Mouse (Mus musculus): ENCODE data around the gene H2-M5.
"Not testable (repeated sequence)": the region's sequence is repeated elsewhere in the genome, so short reads cannot be mapped to it uniquely, and the experiment has no call there.

The H2-M5 gene

GRCm38 (mm10) chr17:36993770-36994325, 4.5 kb upstream of the H2-M5 start:
- DNase-seq (ENCODE audit: low spot score) = no peak

GRCm38 (mm10) chr17:36992336-36993104, 3.2 kb upstream of the H2-M5 start:
- no peak for DNase-seq (ENCODE audit: low spot score)

DNA sequence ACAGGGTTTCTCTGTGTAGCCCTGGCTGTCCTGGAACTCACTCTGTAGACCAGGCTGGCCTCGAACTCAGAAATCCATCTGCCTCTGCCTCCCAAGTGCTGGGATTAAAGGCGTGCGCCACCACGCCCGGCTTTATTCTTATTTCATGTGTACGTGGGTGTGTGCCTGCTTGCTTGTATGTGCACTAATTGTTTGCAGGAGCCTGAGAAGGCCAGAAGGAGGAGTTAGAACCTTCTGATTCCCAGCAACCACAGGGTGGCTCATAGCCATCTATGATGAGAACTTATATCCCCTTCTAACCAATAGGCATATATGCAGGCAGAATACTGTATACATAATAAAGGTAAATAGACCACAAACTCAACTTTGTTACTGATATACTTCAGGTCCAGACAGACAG, 1.3 kb upstream of the H2-M5 start:
- DNase-seq (ENCODE audit: low spot score) = not testable (repeated sequence)

GRCm38 (mm10) chr17:36988475-36988874, 862 bp downstream of the H2-M5 start:
- DNase-seq (ENCODE audit: low spot score) = no peak

DNA sequence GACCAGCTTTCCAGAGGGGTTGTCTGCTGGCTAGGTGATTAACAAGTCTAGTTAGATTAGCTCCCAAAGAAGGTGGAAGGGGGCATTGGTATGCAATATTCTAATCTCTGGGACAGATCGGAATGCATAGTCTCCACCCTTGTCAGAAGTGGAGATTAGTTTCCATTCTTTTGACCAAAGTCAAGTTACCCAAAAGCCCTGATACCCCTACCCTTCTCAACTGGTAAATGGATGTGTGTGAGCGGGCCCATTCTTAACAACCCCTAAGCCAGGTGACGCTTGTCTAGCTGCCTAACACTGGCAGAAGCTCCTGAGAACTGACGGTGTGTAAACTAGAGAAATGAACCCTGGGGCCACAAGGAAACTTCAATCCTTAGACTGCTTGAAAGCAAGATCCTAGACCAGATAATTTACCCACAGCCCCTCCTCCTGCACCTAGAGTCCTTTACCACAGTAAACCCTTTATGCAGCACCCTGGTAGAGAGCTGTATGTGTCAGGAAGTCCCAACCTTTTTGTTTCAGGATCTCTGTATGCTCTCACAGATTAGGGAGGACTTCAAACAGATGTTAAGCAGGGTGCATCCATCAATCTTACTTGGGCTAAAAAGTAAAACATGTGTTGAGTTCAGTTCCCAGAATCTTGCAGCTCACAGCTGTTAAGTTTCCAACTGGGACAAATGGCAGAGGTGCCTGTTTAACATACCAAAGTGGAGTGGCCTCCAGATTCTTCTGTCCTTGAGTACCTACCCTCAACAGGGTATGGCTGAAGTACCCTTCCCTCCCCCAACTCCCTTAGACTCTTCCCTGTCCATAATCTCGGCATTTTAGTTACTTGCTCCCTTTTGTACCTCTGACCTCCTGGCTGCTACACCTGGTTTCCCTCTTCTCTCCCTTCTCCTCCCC, 6.8 kb downstream of the H2-M5 start:
- no peak for DNase-seq (ENCODE audit: low spot score)

- no peak for DNase-seq (ENCODE audit: low spot score)
Measured at GRCm38 (mm10) chr17:36981845-36982244, 7.5 kb downstream of the H2-M5 start.

- DNase-seq (ENCODE audit: low spot score) = no peak
Measured at GRCm38 (mm10) chr17:36981221-36981813, 8.0 kb downstream of the H2-M5 start, which contains the start of gene 2410137M14Rik. Gene 2410137M14Rik, minus strand, starts transcription at chr17:36981237.

DNA sequence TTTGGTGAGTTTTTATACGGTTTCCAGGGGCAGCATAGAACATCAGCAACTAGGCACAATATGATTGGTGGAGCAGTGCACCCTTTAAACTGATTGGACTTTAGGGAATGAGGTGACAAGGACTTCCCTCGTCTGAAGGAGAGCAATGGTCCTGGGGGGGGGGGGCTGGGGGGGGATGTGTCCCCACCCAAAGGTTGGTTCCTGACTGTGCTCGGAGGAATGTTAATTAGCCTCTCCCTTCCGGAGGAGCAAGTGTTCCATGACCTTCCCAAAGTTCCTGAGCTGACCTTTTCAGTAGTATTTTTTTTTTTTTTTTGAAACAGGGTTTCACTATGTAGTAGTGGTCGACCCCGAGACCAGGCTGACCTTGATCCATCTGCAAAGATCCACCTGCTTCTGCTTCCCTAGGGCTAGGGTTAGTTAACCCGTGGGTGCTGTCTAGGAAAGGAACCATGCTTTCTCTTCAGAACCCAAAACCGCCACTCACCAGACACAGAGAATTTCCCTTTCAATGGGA, 16.0 kb downstream of the H2-M5 start:
- DNase-seq (ENCODE audit: low spot score) = no peak

DNA sequence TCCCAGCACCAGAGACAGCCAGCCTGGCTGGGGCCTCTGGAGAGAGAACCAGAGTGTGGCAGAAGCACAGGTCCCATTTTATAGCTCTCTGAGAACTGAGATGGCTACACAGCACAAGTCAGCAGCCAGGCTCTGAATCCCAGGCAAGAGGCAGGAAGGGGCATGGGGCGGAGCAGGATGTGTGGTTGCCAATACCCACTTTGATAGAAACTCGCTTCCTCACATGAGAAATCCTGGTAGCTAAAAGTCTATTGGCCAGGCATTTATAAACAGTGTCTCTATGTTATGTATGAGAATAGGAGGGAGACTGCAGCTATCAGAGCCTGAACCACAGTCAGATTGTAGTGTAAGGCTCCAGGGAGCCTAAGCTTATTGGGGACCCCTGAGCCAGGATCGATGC, 16.5 kb downstream of the H2-M5 start:
- DNase-seq (ENCODE audit: low spot score) = no peak

DNA sequence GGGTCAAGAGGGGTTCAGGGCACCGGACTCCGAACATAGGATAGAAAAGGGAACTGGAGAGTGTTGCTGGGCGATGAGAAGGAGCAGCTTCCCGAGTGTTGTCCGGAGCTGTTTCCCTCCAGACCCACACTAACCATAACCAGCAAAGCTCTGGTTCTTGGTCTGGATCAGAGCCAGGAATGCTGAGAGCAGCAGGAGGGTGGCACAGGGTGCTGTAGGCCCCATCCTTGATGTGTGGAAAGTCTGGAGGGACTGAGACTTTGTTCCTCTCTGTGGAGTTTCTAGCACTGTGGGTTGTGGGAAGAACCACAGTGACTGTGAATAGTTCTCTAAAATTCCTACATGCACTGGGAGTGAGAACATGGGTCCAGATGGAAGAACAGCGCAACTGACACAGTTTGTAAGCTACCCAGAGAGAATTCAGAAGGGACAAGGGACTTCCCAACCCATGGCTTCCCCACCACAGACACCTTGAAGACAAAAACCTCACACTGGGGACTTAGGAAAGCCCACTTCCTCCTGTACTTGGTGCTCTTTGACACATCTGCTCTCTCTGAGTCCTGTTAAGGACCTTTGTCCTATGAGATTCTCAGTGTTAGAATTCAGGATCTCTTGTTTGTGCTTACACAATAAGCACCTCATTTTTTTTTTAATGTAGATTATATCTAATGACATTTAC, 18.0 kb downstream of the H2-M5 start:
- DNase-seq (ENCODE audit: low spot score) = no peak

DNA sequence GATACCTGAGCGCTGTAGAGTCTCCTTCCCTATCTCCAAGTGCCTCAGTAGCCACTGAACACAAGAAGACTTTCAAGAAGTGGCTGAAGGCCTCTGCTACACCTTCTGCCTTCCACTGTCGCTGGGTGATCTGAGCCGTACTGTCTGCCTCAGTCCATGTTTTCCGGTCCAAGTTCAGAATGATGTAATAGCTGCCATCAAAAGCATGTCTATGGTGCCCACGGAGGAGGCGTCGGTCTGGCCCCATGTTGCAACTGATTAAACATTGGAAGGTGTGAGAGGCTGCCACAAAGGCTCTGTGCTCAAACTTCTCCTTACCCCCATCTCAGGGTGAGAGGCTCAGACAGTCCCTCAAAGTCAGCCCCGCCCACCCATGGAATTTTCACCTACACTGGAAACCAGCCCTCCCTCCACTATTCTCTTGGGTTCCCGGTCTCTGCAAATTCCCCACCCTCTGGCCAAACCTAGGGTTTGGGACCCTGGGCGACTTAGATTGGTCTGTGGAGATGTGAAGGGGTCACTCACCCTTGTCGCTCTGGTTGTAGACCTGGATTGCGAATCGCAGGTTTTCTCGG, 18.9 kb downstream of the H2-M5 start:
- DNase-seq (ENCODE audit: low spot score) = no peak

DNA sequence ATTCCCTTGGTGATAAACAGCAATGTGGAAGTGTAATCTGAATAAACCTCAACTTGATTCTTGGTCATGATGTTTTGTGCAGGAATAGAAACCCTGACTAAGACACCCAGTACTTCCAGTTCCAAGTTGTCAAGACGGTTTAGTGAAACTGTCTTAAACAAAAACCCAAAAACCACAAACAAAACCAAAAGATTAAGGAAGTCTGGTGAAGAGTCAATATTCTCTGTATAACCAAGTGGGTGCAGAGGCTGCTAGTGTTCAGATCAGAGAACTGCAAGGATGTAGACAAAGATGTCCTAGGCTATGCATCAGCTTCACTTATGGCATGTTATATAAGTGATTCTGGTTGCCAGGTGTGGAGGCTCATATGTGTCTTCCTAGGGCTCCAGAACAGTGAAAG, 22.5 kb downstream of the H2-M5 start:
- no peak for DNase-seq (ENCODE audit: low spot score)

DNA sequence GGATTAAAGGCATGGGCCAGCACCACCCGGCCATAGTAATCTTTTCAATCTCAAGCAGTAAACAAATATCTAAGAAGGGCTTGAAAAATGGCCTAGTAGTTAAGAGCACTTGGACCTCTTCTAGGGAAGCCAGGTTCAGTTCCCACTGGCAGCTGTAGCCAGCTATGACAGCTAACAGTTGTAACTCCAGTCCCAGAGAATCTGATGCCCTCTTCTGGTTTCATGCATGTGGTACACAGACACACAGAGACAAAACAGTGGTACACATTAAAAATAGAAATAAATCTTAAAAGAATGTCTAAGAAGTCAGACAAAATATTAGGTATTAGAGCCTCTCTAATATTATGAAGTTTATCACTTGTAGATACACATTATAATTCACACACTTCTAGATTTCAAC, 28.2 kb downstream of the H2-M5 start:
- DNase-seq (ENCODE audit: low spot score) = no peak

DNA sequence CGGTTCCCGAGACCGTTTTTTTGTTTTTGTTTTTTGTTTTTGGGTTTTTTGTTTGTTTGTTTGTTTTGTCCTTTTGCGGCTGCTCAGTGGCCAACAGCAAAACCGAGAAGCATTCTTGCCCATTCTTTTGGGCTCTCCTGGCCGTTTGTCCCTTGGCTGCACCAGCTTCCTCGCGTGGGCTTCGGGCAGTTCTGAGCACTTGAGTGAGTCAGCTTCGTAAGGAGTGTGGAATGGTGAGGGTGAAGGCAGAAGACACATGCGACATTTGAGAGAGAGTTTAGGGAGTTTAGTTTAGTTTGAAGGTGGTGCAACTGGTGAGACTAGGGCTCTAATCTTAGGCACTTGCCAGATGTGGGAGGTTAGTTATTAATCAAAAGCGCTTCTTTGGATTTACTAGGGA, 30.5 kb downstream of the H2-M5 start:
- DNase-seq (ENCODE audit: low spot score) = no peak

- peak; percentile 95 for DNase-seq (ENCODE audit: low spot score)
Measured at GRCm38 (mm10) chr17:36957999-36958743, 31.2 kb downstream of the H2-M5 start, which contains the start of the genes Znrd1 and Znrd1as. Gene Znrd1, minus strand, starts transcription at chr17:36958559. Gene Znrd1as, plus strand, starts transcription at chr17:36958592.

DNA sequence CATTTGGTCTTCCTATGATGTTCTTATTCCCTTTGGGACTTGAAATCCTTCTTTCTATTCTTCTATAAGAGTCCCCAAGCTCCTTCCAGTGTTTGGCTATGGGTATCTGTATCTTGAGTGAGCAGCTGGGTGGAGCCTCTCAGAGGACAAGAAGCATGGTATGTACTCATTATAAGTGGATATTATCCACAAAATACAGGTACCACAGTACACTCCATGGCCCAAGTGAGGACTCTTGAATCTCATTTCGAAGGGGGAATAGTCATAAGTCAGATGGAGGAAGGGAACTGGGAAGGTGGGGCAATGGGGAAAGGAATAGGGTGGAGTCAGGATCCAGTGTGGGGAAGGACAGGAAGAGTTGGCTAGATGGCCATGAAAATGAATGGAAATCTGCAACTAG, 36.3 kb downstream of the H2-M5 start:
- DNase-seq (ENCODE audit: low spot score) = no peak

GRCm38 (mm10) chr17:36952631-36953030, 36.7 kb downstream of the H2-M5 start:
- no peak for DNase-seq (ENCODE audit: low spot score)

GRCm38 (mm10) chr17:36950981-36951947, 38.1 kb downstream of the H2-M5 start, which contains the start of gene Ppp1r11:
Gene Ppp1r11, minus strand, starts transcription at chr17:36951741.
- peak; percentile 96 for DNase-seq (ENCODE audit: low spot score)

GRCm38 (mm10) chr17:36949265-36949664, 40.1 kb downstream of the H2-M5 start:
- DNase-seq (ENCODE audit: low spot score) = no peak

All from urinary bladder, postnatal 14 days (tissue).